In the genomic region with DNA sequence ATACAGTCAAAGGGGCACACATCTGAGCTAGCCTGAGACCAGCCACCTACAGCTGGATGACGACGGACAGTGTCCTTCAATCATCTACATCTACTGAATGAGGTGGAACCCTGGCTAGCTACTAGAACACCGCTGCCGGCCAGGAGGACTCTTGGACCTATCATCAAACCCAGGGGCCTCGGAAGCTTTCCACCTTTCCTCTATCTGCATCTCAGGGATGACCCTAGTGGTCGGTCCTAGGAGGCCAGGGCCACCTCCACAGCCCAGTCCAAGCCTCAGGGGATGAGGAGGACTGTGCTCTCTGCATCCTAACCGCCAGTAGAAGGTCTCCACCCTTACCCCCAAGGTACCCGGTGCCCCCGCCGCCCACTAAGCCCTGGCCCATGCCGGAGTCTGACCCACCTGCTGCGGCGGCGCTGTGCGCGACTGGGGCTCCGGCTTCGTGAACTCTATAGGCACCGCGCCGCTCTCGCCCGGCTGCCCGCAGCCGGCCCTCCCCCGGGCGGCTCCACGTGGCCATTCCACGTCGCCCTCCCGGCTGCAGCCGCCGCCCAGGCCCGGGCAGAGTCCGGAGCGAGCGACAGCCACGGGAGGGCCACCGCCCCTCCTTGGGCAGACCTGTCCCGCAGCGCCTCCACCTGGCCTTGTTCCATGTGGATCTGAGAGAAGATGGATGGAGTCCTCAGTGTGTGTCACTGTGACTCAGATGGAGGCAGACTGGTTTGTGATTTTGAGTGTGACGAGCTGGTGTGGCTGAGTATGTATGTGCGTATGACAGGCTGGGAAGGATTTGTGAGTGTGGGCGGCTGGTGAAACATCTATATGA, we compare ENCODE assay signal across 8 mouse cellular contexts. TPM values are rescaled to one million over a fixed set of nuclear protein-coding genes. Genes with fewer than 3 reads are reported as not detected.
A peak's percentile ranks its signal among the peaks of the same experiment; 100 is the strongest.
DNase-seq lines count a peak whose midpoint lies in the region; ATAC-seq lines count a peak whose summit lies in the region.

Cgref1 (minus strand) TSS at position 636 of the 826 bp plus-strand sequence.

- H3K36me3 ChIP-seq in forebrain, embryonic 15.5 days, result no peaks in the 10 kb centered on the region
- H3K36me3 ChIP-seq in hindbrain, embryonic 13.5 days, result no peaks in the 10 kb centered on the region
- H3K36me3 ChIP-seq in lung, embryonic 15.5 days, result no peaks in the 10 kb centered on the region

- peak within 1 kb of the TSS; percentile 77 for H3K9ac ChIP-seq in forebrain, embryonic 15.5 days (replicated peaks)
- H3K9ac ChIP-seq in hindbrain, embryonic 13.5 days, result peak within 1 kb of the TSS; percentile 79
- peak within 1 kb of the TSS; percentile 29 for H3K9ac ChIP-seq in lung, embryonic 15.5 days

- peak; percentile 78 for DNase-seq in MN1 (ENCODE audit: low spot score)
- peak in 1 of 2 experiments; percentile 61 for DNase-seq in layer of hippocampus, postnatal 14 days (ENCODE audit: low spot score in 2 of 2)
- peak; percentile 52 for DNase-seq in retina, postnatal 7 days (ENCODE audit: low read depth, low spot score)

- H3K4me2 ChIP-seq in forebrain, embryonic 15.5 days (replicated peaks), result peak within 1 kb of the TSS; percentile 91
- peak within 1 kb of the TSS; percentile 81 for H3K4me2 ChIP-seq in hindbrain, embryonic 13.5 days
- peak within 1 kb of the TSS; percentile 76 for H3K4me2 ChIP-seq in lung, embryonic 15.5 days

- 5% methylated on average over 44 of the region's 44 CpGs for WGBS in forebrain, embryonic 15.5 days
- WGBS in hindbrain, embryonic 13.5 days, result 5% methylated on average over 44 of the region's 44 CpGs
- WGBS in lung, embryonic 15.5 days, result 5% methylated on average over 44 of the region's 44 CpGs

- peaks cover 25% of the 10 kb centered on the region for H3K4me1 ChIP-seq in forebrain, embryonic 15.5 days
- peaks cover 23% of the 10 kb centered on the region for H3K4me1 ChIP-seq in hindbrain, embryonic 13.5 days (replicated peaks)
- H3K4me1 ChIP-seq in lung, embryonic 15.5 days, result peaks cover 16% of the 10 kb centered on the region

- peak; percentile 69 for ATAC-seq in cerebellum, adult (ENCODE audit: insufficient number of reproducible peaks, low FRiP score, low TSS enrichment)
- peak; percentile 52 for ATAC-seq in forebrain, embryonic 15.5 days (replicated peaks)
- ATAC-seq in hindbrain, embryonic 13.5 days (ENCODE audit: low FRiP score), result peak; percentile 74
- ATAC-seq in lung, embryonic 15.5 days (ENCODE audit: borderline replicate concordance, extremely low read depth, low FRiP score, low TSS enrichment), result no peak
- ATAC-seq in monocyte, adult 5-6 weeks (replicated peaks; ENCODE audit: insufficient number of reproducible peaks, low FRiP score, low TSS enrichment, poor library complexity, severe bottlenecking), result no peak

- peak within 1 kb of the TSS; percentile 59 for H3K4me3 ChIP-seq in forebrain, embryonic 15.5 days
- peak within 1 kb of the TSS; percentile 56 for H3K4me3 ChIP-seq in hindbrain, embryonic 13.5 days
- H3K4me3 ChIP-seq in lung, embryonic 15.5 days, result peak within 1 kb of the TSS; percentile 39

- H3K27ac ChIP-seq in forebrain, embryonic 15.5 days (replicated peaks), result no peak within 1 kb of the TSS
- H3K27ac ChIP-seq in hindbrain, embryonic 13.5 days, result no peak within 1 kb of the TSS; the same call in 1 of the 2 replicates
- H3K27ac ChIP-seq in lung, embryonic 15.5 days, result no peak within 1 kb of the TSS

- H3K27me3 ChIP-seq in forebrain, embryonic 15.5 days, result peaks cover 3% of the 10 kb centered on the region; the same call in 1 of the 2 replicates
- peaks cover 8% of the 10 kb centered on the region for H3K27me3 ChIP-seq in hindbrain, embryonic 13.5 days
- peaks cover 18% of the 10 kb centered on the region for H3K27me3 ChIP-seq in lung, embryonic 15.5 days

- no peaks in the 10 kb centered on the region for H3K9me3 ChIP-seq in forebrain, embryonic 15.5 days
- no peaks in the 10 kb centered on the region for H3K9me3 ChIP-seq in hindbrain, embryonic 13.5 days
- H3K9me3 ChIP-seq in lung, embryonic 15.5 days, result no peaks in the 10 kb centered on the region

RNA-seq across cellular contexts. Expression of gene Cgref1, which starts in this region (rescaled TPM):
- polyA plus RNA-seq in forebrain, embryonic 15.5 days (2015; fragmentation: Nextera tagmentation; extraction: Ambion mirVana), result 15.9 and 18.5 TPM in 2 replicates
- 30.3 and 34.1 TPM in 2 replicates for polyA plus RNA-seq in hindbrain, embryonic 13.5 days (2015; fragmentation: Nextera tagmentation; extraction: Ambion mirVana)
- total RNA-seq in layer of hippocampus, postnatal 14 days (2021), result 10 to 100 TPM; 24.6 to 26.9 TPM
- polyA plus RNA-seq in lung, embryonic 15.5 days (2015; fragmentation: Nextera tagmentation; extraction: Ambion mirVana), result 2.3 and 2.4 TPM in 2 replicates
- total RNA-seq in monocyte, adult 5-6 weeks (2017), result not detected in 3 replicates

Comparison
In these comparisons a context has a peak if more than half of its experiments do, and no peak if none do; other contexts are left out.
1. RNA of gene Cgref1 (total RNA-seq): 24.6 to 26.9 TPM in layer of hippocampus, postnatal 14 days; not detected in monocyte, adult 5-6 weeks; every median in the first group is over 10 times any median in the second.
2. ATAC-seq: peak in cerebellum, adult (single experiment), forebrain, embryonic 15.5 days (single experiment) and hindbrain, embryonic 13.5 days (single experiment); none in lung, embryonic 15.5 days (single experiment) and monocyte, adult 5-6 weeks (single experiment).
3. H3K9ac ChIP-seq: peak in every context shown above with its lines; median percentile 79 in hindbrain, embryonic 13.5 days; 77 in forebrain, embryonic 15.5 days; 29 in lung, embryonic 15.5 days.
4. Peak in every context shown above with its lines, with median percentiles within 50 percentile points of each other: H3K4me2 ChIP-seq and H3K4me3 ChIP-seq.